Mouse (Mus musculus) testis, adult 2 months (tissue): ENCODE data around the gene Cdc42ep2. TPM values are rescaled to one million over a fixed set of nuclear protein-coding genes. Genes with fewer than 3 reads are reported as not detected.

Experiments
- H3K27ac ChIP-seq: fragments of 200-500 bp; 2 replicates; pipeline ENCODE4 v1.5.1; 2012; ENCODE audit warnings: low read depth, low read length; ENCODE audit not compliant: control insufficient read depth, insufficient read depth
- H3K27me3 ChIP-seq: fragments of 200-500 bp; 2 replicates; pipeline ENCODE4 v1.6.1; 2012; ENCODE audit warnings: mild to moderate bottlenecking, low read length, moderate library complexity; ENCODE audit not compliant: control insufficient read depth, insufficient read depth
- H3K36me3 ChIP-seq: fragments of 200-500 bp; 2 replicates; pipeline ENCODE4 v1.6.1; 2012; ENCODE audit warnings: mild to moderate bottlenecking, low read length; ENCODE audit not compliant: control insufficient read depth, insufficient read depth
- H3K4me1 ChIP-seq: fragments of 200-500 bp; 2 replicates; pipeline ENCODE4 v1.6.1; 2012; ENCODE audit warnings: low read length; ENCODE audit not compliant: control insufficient read depth, insufficient read depth
- H3K4me3 ChIP-seq: fragments of 200-500 bp; 2 replicates; pipeline ENCODE4 v1.5.1; 2012; ENCODE audit warnings: low read depth, mild to moderate bottlenecking, low read length, moderate library complexity, mixed read lengths; ENCODE audit not compliant: control insufficient read depth
- CTCF ChIP-seq: fragments of 200-500 bp; IDR thresholded peaks from 2 replicates; pipeline ENCODE4 v1.5.1; 2012; ENCODE audit warnings: low read depth, mild to moderate bottlenecking, inconsistent platforms, low read length, moderate library complexity; ENCODE audit not compliant: control insufficient read depth, insufficient read depth, insufficient replicate concordance
- POLR2A ChIP-seq: fragments of 200-500 bp; IDR thresholded peaks from 2 replicates; pipeline ENCODE4 v1.6.1; 2012; ENCODE audit warnings: low read depth, mild to moderate bottlenecking, inconsistent platforms, low read length, moderate library complexity; ENCODE audit not compliant: control insufficient read depth
- polyA plus RNA-seq: library from polyadenylated mRNA; depleted of rRNA; stranded (reverse); fragments of >200 nt; gene quantifications from 2 replicates; pipeline ENCODE4 v1.2.3, GENCODE M21; 2012

Gene Cdc42ep2
- polyA plus RNA-seq, 1 experiment = 0.89 TPM

DNA sequence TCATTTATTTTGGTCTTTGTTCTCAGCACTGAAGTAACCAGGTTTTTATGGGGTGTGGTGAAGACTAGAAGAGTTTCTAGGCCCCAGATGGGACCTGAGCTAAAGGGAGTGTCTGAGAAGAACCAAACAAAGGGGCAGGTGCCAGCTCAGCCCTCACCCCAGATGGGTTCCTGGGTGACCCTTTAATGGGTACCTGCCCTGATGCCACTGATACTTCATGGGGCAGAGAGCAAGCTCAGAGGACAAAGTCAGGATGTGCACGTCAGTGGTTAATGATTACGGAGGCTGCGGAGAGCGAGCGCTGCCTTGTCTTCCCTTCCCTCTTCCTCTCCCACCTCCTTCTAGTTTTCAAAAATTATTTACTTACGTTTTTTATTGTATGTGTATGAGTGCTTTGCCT is 43.5 kb downstream of the Cdc42ep2 start:
- Histone ChIP-seq H3K27me3 (no peaks in the 10 kb centered on the region), H3K4me3 (no peak overlapping the region), H3K27ac (no peak overlapping the region), H3K4me1 (peaks cover 15% of the 10 kb centered on the region), H3K36me3 (no peaks in the 10 kb centered on the region)
- TF ChIP-seq POLR2A (no peak), CTCF (no peak)

- Histone ChIP-seq H3K27me3 (no peaks in the 10 kb centered on the region), H3K4me1 (peaks cover 20% of the 10 kb centered on the region), H3K4me3 (no peak overlapping the region; the same call in 1 of the 2 replicates), H3K27ac (peak overlapping the region; percentile 40), H3K36me3 (no peaks in the 10 kb centered on the region)
- no peak for TF ChIP-seq CTCF
- no peak for TF ChIP-seq POLR2A
Observed at GRCm38 (mm10) chr19:5879735-5880134, 44.9 kb downstream of the Cdc42ep2 start.

DNA sequence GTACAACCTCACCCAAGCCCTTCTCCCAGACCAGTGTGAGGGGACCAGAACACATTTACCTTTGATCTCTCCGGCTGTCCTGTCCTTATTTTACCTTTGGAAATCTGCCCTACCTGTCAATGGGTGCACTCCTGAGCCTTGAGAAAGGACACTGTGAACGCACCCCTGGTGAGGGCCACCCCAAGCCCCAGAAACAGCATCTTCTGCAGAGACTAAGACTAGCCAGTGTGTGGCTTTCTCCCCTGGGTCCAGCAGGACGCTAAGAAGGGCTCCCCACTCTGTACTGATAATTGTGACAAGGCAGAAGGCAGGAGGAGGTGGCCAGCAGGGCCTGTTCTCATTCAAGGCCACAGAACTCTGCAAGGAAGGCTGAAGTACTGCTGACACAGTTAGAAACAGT is 45.7 kb downstream of the Cdc42ep2 start:
- no peaks in the 10 kb centered on the region for H3K36me3 ChIP-seq
- H3K4me1 ChIP-seq = peaks cover 20% of the 10 kb centered on the region
- H3K27ac ChIP-seq = peak overlapping the region; percentile 59
- TF ChIP-seq CTCF (no peak), POLR2A (peak; percentile 56)
- peak overlapping the region; percentile 28 for H3K4me3 ChIP-seq
- H3K27me3 ChIP-seq = no peaks in the 10 kb centered on the region

DNA sequence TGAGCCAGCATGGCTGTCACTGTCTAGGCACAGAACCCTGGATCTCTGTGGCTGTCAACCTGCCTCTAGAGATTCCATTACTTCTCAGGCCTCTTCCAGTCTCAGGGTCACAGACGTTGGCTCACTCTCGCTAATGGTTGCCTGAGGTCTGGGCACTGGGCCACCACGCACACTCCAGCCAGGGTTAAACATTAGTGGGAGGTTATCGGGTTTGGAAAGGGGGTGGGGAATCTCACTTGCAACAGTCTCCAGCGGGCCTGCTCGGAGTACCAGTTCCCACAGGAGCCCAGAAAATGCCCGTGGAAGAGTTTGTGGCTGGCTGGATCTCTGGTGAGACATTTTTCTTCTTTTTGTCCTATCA is 46.3 kb downstream of the Cdc42ep2 start:
- Histone ChIP-seq H3K27me3 (no peaks in the 10 kb centered on the region), H3K27ac (peak overlapping the region; percentile 59), H3K4me3 (peak overlapping the region; percentile 28), H3K4me1 (peaks cover 22% of the 10 kb centered on the region), H3K36me3 (no peaks in the 10 kb centered on the region)
- TF ChIP-seq POLR2A (no peak), CTCF (no peak)

DNA sequence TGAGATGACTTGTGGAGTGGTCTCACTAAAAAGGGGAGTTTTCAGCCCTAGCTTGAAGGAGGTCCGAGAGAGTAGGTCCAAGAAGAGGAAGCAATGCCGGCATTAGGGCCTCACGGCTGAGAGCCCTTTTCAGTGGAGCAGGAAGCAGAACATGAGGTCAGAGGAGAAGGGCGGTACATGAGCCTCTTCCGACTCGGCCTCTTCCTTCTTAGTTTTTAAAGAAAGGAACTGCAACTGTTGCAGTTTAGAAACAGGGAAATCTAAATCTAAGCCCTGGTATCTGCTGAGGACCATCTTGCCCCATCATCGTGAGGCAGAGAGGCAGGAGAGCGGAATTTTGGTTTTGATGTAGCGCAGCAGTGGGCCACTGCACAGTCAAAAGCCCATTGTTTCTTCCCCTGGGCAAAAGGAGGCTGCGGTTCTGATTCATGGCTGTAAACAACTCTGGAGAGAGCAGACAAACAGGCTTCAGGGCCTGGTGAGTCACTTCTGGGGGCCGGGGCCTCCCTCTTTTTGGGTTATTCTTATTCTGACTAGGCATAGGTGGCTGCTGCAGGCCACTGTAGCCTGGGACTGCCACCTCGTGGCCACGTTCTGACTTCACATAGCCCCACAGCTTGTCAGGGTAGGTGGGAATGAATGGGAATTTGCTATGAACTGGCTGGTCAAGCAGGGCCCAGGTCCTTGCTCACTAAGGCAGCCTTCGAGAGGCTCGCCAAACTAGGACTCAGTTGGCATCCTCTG is 46.8 kb downstream of the Cdc42ep2 start, which contains the start of gene Slc25a45:
Gene Slc25a45 (plus strand): TSS at position 191 of the 744 bp plus-strand sequence.
- Histone ChIP-seq H3K36me3 (no peaks in the 10 kb centered on the region), H3K27ac (peak within 1 kb of the TSS; percentile 59), H3K4me1 (peaks cover 22% of the 10 kb centered on the region), H3K4me3 (peak within 1 kb of the TSS; percentile 40), H3K27me3 (no peaks in the 10 kb centered on the region)
- TF ChIP-seq POLR2A = 0 out of 2 replicates have a peak, but pooled peaks have one; percentile 20
- TF ChIP-seq CTCF = peak; percentile 39; the same call in 1 of the 2 replicates

DNA sequence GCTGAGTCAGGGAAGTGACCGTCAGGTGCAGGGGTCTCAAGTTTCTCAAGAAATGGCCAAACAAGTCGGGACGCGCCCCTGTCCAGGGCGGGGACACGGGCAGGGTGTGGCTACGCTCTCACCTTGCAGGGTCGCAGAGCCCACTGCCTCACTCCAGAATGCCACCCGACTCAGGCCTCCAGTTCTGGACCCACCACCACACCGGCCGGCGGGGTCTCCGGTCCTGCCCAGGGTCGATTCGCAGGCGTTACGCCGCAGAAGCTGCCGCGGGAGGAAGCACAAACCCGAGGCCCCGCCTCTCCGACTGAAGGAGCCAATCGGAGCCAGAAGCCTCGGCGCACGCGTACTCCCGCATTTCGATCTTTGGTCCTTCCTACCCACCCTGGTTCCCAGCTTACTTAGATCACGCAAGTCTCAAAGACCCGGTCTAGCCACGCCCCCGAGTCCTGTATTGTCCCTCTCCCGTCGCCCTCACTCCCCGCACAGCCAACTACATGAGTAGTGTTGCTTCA is 49.6 kb downstream of the Cdc42ep2 start, which contains the start of gene Frmd8:
Gene Frmd8 (minus strand): TSS at position 306 of the 512 bp plus-strand sequence.
- TF ChIP-seq POLR2A = peak; percentile 84
- TF ChIP-seq CTCF = no peak
- H3K4me1 ChIP-seq = peaks cover 19% of the 10 kb centered on the region
- H3K27me3 ChIP-seq = no peaks in the 10 kb centered on the region
- H3K4me3 ChIP-seq = peak within 1 kb of the TSS; percentile 95
- H3K36me3 ChIP-seq = no peaks in the 10 kb centered on the region
- H3K27ac ChIP-seq = peak within 1 kb of the TSS; percentile 78

GRCm38 (mm10) chr19:5874391-5874968 is 50.1 kb downstream of the Cdc42ep2 start:
- Histone ChIP-seq H3K4me1 (peaks cover 16% of the 10 kb centered on the region), H3K4me3 (peak overlapping the region; percentile 95), H3K27ac (peak overlapping the region; percentile 78), H3K36me3 (no peaks in the 10 kb centered on the region), H3K27me3 (no peaks in the 10 kb centered on the region)
- TF ChIP-seq CTCF = no peak
- no peak for TF ChIP-seq POLR2A
